Mouse (Mus musculus) kidney, adult 2 months (tissue): ENCODE measurements around the gene Aatk.

ENCODE experiments used
- CTCF ChIP-seq: fragments of 200-500 bp; conservative IDR thresholded peaks from 2 replicates; pipeline ENCODE4 v1.5.1; 2011; ENCODE audit warnings: low read depth, mild to moderate bottlenecking, control low read depth, low read length, moderate library complexity, mixed read lengths; ENCODE audit not compliant: insufficient read depth, insufficient read length
- POLR2A ChIP-seq: fragments of 200-500 bp; IDR thresholded peaks from one replicate; pipeline ENCODE4 v1.6.1; 2011; ENCODE audit warnings: low read depth, low read length, control low read depth

DNA sequence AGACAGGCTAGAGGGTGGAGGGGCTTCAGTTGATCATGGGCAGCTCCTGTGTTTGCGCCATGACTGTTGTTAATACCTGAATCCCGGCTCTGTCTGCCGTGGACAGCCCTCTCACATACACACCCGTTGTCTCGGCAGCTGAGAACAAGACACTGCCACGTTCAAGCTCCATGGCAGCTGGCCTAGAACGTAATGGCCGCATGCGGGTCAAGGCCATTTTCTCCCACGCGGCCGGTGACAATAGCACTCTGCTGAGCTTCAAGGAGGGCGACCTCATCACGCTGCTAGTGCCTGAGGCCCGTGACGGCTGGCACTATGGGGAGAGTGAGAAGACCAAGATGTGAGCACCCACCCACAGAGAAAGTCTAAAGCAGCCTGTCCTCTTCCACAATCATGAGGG, 49.6 kb downstream of the Aatk start:
- TF ChIP-seq CTCF (no peak), POLR2A (no peak)
